Mouse (Mus musculus): ENCODE results near the gene Hdac11.
"Not testable (repeated sequence)": the region's sequence is repeated elsewhere in the genome, so short reads cannot be mapped to it uniquely, and the experiment has no call there.

The Hdac11 gene

DNA sequence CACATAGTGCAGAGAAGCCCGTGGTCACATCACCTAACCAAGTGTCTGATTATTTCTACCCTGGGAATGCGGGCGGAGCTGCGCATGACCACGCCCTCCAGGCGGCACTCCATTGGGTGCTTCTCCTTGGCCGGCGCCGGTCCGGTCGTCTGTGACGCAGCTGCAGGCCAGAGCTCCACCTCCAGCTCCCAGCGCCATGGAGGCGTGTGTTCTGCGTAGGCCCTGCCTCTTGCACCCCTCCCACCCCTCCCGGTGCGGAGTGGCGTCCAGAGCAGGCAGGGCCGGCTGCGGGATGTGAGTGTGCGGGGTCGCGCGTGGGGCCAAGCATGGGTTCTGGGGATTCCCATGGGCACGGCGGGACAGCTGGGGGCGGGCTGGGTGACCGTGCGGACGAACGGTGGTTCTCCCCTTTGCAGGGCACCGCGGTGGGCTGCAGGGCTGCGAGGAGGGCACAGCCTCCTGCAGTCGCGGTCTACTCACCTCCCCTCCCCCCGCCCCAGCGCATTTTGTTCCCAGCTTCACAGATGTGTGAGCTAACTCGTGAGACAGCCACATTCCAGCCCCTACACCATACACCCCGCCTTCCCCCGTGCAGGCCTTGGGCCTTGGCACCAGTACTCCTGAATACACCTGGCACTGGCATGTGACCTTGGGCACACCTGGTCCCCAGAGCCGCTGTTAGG lies at the start of gene Hdac11:
Gene Hdac11, plus strand, starts transcription at position 112 of the 683 bp plus-strand sequence.
- DNase-seq: peak; percentile 99

DNA sequence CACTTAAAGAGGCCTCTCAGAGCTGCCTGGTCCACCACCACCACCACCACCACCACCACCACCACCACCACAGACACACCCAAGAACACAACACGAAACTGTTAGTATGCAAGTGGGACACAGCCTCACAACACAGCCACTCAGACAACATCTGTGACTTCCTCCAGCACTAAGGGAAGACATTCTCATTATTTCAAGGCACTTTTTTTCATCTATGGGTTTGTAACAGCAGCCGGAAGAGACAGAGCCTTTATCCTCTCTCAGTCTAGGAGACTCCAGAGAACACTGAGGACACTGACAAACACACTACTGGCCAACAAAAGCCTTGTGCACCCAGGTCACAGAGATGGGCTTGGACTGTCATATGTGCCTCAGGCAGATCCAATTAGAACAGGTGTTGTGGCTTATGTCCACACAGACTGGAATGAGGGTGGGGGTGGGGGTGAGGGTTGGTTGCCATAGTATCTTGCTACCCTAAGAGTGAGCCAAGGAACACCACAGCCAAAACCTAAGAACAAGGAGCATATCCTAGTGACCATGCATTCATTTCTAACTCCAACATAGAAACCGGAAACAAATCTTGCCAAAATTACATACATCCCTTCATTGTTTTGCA lies 48.1 kb upstream of the Hdac11 start:
- DNase-seq: no peak

DNA sequence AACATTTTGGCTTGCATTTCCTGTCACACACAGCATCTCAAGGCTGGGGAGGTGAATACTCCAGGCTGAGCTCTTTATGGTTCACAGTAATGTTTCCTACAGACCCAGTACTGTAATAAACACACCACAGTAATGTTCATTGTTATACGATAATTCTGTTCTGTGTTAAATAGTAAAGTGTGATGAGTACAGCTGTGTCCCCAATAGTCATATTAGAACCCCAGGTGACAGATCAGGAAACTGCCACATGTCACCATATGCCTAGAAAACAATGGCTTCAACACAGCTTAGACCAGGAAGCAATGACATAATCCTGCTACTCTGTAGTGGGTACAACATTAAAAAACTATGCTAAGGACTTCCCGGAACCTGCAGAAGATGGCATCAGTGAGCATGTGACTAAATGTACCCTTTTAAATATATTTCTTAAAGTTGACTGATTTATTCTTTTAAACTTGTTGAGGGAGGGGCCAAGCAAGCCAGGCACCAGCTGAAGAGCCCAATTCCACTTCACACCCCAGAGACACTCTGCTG lies 47.5 kb upstream of the Hdac11 start:
- no peak for DNase-seq

DNA sequence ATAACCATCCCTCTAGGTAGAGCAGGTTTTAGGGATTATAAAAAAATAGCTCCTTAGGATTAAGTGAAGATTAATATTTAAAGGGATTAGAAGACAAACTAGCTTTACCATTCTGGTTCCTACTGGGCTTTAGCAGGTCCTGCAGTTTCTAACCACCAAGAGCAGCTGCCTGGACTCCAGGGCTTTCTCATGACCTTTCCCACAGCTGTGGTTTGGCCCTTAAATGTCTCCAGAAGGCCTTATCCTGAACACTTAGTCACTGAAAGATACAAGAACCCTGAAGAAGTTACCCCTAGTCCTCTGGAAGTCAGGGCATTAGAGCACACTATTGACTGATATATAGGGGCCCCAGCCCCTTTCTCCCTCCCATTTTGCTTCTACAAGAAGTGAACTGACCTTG lies 47.0 kb upstream of the Hdac11 start:
- peak; percentile 92 for DNase-seq

DNA sequence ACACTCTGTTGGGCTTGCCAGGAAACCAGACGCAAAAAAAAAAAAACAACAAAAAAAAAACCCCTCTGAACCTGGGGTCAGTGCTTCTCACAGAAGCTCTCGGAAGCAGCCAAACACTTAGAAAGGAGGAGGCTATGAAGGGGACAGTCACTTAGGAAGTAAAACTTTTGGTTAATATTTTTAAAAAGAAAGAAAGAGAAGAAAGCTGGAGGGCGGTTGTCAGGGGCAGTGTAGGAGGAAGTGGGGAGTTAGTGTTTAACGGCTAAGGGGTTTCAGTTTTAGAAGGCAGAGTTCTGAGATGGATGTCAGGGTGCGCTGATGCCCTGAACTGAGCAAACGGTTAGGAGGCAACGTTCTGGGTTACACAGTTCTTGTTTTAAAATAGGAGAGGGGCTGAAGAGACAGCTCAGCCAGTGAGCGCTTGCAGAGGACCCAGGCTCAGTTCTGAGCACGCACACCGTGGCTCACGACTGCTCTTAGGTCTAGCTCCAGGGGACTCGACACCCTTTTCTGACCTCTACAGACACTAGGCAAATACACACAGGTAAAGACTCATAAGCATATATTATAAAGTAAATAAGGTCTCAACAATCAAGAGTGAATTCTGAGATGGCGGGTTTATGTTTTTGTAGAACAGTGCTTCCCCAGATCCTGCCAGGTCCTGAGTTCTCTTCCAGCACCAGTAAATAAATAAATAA lies 46.0 kb upstream of the Hdac11 start:
- DNase-seq: no peak

DNA sequence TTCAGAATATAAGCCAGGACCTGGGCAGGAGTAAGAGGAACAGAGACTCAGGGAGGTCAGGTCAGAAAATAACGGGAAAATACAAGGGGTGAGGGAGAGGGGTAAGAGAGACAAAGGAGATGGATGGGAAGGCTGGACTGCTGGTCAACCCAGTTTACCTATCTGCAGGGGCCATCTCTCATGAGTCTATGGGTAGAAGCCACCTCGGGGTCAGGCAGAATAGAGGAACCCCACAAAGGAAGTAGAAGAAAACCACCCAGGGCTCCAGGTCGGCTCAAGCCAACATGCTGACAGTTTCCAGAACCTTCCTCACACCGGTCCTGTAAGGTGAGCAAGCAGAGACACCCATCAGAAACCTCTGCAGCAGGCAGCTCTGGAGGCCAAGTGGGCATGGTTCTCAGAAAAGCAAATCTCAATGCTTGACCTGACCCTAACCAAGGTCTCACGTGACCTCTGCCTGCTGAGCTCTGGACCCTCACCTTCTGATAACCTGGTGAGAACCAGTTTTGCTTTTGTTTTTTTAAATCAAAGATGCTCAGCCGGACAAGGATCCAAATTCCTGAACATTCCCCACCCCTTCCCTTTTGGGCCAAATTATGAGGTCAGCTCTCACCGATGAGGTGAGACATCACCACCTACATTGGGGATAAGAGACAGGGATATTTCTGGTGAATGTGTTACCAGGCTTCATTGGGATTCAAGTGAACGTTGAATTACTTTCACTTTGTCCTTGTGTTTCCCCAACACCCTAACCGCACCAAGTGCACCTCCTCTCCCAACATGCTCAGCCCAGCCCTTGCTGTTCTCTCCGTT lies 45.1 kb upstream of the Hdac11 start:
- DNase-seq: no peak

DNA sequence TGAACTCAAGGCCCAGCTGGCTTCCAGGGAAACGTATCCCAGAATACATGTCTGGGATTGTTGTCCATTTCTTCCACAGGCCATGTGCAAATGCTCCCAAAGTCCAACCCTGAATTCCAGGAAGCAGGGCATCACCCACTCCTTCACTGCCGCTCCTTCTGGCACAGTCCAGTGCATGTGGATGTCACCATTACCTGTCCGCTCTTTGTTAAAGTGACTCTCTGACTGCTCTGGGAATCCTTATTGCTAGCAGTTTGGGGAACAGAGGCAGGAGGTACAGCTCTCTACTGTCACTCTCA lies 44.6 kb upstream of the Hdac11 start:
- no peak for DNase-seq

DNA sequence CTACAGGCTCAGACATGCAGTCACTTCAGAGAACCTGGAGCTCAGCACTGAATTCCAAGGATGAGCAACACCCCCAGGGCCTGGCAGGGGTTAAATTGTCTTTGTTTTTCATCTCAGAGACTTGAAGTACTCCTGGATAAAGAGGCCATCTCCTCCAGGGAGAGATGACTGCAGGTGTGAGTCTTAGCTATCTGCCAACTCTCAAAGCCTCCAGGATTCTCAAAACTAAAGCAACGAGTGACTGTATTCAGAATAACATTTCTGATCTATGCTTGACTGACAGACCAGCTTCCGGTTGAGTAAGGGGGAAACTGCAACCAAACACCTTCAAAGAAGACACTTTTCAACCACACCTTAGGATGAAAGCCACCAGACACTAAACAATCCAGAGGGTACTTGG lies 41.7 kb upstream of the Hdac11 start:
- DNase-seq: no peak

DNA sequence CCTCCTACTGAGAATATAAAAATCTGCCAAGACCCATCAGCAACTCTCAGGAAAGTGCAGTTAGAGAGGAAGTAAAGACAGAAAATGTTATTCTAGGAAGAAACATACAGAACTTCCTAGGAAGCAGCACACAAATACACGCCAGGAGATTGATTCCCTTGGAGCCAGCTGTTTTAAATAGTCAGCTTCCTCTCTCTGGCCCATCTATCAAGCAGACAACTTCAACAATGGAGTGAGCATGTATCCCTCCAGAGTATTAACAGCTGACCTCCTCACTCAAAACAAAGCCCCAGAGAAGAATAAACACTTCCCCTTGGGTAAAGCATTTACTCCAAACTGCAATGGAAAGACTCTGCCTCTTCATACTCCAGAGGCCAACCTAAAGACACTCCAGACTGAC lies 41.3 kb upstream of the Hdac11 start:
- DNase-seq: no peak

DNA sequence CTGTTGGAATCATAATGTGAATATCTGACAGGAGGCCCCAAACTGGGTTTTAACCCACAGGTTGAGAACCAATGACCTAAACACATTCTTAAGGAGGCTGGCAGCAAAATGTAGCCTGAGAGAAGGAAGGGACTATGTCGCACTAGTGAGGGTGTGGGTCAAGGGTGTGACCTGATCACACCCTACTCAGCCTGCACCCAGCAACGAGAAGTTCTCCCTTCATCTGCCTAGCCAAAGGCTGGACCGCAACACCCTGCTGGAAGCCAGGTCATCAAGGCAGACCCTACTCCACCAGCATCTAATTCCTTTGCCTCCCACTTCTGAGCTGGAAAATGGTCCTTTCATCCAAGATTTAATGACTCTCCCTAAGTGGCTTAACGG lies 40.6 kb upstream of the Hdac11 start:
- no peak for DNase-seq

DNA sequence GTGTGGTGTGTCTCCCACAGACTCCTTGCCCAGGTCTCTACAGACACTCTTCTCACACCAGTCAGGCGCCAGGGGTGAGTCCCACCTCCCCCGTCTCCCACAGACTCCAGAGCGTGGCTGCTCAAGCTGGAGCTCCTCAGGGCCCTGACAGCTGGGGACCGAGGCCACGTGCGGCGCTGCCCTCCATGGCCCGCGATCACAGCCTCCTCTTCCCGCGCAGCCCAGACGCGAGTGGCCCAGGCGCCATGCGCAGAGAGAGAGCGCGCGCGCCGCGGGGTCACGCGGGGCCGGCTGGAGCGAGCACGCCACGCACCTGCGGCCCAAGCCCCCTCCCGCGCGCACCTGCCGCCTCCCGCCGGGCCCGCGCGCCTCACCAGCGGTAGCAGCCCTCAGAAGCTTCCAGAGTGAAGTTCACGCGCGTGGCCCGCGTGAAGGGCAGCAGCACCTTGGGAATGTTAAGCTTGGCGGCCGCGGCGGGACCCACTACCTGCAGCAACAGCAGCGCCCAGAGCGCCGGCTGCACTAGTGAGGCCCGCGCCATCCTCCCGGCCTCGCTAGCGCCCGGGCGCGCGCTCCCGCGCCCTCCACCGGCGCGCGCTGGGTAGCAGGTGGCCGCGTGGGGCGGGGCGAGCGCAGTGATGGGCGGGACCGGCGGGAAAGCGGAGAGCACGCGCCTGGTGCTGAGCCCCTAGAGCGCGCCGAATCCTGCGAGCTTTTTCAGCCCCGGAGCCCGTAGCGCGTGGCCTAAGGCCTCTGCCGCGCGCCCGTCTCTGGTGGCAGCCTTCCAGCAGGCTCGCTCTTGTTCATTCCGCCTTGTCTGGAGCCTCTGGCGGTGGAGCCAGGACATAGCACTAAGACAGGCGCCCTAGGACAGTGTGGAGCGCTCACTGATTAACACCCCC lies 40.0 kb upstream of the Hdac11 start, which contains the start of gene Nup210:
Gene Nup210, minus strand, starts transcription at position 586 of the 902 bp plus-strand sequence.
- DNase-seq: peak; percentile 99

DNA sequence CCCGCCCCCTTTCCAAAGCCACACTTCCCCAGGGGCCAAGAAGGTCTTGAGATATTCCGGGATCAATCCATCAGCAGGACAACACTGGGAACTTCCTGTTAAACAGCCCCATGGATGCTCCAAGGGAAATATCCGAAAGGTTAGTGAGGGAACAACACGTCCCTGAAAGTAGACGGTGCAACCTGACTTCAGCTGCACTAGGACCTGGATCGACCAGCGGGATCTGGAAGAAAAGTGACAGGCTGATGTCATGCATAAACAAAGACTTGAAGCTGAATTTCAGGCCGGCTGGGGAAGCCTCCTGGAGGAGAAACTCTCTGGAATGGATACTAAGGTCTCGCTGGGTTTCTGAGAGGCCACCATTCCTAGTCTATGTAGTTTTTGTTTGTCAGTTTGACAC lies 39.3 kb upstream of the Hdac11 start:
- no peak for DNase-seq

DNA sequence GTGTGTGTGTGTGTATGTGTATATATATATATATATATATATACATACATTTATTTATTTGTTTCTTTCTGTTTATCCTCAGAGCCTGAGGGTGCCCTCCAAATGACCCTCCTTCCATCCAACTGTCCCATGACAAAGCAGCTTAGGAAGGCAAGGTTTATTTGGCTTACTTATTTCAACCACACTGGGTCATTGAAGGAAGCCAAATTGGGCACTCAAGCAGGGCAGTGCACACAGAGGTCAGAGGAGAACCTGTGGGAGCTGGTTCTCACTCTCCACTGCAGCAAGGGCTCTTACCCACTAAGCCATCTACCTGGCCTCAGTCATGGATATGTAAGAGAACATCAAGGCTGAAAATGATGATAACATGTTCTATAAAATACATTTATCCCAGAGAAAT lies 37.9 kb upstream of the Hdac11 start:
- no peak for DNase-seq

DNA sequence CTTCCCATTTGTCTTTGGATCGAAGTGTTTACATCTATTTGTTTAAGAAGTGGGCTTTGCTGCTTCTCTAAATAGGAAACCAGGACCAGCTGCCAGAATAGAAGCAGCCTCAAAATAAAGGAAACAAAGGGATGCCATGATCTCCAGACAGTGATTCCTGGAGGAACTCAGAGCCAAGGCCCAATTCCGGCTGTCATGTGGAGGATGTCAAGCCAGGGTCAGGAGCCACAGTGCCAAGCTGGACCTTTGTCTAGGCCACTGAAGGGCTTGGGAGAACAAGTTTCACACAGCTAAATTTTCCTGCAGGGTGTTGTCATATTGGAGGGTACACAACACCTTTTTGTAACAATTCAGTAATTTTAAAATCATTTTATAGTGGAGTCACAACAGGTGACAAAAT lies 36.3 kb upstream of the Hdac11 start:
- no peak for DNase-seq

DNA sequence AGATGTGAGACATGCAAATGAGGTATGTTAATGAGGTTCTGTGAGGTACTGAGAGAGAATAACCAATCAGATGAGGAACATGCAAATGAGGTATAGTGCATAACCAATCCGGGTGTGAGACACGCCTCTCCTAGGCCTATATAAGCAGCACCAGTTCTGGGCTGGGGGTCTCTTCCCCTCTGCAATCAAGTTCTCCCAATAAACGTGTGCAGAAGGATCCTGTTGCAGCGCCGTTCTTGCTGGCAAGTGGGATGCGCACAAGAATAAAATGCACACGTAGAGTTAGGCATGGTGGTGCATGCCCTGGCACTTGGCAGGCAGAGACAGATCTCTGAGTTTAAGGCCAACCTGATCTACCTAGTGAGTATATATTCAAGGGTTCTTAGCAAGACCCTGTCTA lies 35.4 kb upstream of the Hdac11 start:
- not testable (repeated sequence) for DNase-seq

DNA sequence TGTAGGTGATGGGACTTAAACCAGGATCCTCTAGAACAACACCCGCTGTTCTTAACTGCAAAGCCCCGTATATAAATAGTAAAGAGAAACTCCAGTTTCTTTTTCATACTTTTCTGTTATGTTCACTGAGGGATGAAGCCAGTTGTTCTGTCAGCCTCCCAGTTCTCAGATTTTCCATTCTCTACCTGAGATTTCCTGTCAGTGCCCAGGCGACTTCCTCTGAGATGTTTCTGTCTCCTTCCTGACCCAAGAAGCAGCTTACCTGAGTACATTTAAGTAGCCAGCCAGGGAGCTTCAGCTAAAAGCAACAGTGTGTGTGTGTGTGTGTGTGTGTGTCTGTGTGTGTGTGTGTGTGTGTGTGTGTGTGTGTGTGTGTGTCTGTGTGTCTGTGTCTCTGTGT lies 33.0 kb upstream of the Hdac11 start:
- no peak for DNase-seq

DNA sequence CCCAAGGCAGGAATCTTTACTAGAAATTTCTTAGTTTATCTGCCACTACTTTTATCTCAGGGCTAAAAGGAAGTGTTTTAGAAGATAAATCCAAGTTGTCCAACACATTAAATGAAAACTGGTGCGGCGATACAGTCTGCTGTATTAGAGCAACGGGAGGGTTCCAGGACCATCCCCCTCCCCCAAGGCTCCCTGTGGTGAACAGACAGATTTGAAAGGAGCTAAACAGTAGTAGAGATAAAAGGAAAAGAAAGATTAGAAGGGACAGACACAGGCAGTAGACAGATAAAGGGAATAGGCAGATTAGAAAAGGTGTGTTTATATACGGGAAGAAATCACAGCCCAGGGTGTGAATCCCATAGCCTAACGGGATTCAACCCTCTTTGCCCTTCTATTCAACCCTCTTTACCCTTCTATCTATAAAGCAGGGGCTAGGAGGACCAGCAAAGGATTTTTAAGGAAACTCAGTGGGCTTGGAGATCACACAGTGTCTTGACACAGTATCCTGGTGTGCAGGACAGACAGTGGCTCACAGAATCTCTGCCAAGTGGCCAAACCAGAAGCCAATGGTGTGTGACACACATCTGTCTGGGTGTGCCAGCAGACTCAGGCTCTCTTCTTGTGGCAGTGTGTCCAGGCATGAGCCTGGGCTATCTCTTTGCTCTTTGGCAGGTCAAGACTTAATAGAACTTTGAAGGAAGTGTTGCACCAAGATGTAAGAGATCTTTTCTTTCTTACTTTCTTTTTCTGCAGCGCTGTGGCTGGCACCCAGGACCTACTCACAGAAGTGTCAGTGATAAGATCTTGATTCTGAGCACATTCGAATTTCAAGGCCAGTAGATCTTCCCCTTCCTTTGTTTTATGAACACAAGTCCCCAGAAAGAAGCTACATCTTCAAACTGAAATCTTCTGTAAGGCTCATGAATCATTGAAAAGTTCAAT lies 31.9 kb upstream of the Hdac11 start:
- DNase-seq: peak; percentile 71

DNA sequence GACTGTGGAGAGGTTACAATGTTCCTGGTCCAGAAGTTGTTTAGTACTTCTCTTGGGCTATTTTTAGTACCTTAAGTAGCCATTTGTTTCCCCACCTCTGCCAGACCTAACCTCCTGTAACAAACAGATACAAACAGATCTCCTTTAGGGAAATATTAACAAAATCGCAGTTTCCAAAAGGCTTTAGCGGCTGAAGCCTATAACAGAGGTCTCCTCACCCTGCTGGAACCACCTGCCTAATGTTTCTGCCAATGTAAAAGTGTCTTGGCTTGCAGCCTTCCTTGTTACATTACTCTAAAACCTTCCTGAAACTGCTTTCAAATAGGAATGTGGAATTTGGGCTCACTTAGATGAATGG lies 31.3 kb upstream of the Hdac11 start:
- DNase-seq: no peak

DNA sequence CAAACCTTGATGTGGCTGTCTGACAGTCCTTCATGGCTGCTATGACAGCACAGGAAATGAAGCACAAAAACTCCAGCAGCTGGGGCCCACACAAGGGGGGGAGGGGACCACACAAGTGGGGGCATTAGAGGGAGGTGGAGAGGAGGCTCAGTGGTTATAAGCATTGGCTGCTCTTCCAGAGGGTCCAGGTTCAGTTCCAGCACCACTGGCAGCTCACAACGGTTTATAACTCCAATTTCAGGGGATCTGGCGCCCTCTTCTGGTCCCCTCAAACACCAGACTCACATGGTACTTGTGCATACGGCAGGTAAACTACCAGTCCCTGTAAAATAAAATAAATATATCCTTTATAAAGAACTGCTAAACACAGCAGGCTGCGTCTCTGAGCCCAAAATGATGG lies 27.5 kb upstream of the Hdac11 start:
- DNase-seq: no peak

DNA sequence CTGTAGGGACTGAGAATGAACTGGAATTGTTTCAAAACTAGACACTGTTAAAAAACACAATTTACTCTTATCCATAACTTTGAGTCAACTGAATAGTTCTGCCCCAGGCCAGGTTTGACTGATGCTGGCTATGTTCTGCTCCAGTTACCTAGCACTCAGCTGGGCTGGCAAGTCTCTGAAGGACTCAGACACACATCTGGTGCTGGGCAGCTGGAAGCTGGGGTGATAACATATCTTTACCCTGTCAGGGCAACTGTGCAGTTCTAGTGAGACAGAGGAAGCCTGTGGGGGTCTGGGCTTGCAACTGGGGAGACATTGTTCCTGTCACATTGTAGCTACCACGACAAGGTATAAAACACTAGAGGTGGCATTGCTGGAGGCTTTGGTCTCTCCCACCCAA lies 25.6 kb upstream of the Hdac11 start:
- no peak for DNase-seq

DNA sequence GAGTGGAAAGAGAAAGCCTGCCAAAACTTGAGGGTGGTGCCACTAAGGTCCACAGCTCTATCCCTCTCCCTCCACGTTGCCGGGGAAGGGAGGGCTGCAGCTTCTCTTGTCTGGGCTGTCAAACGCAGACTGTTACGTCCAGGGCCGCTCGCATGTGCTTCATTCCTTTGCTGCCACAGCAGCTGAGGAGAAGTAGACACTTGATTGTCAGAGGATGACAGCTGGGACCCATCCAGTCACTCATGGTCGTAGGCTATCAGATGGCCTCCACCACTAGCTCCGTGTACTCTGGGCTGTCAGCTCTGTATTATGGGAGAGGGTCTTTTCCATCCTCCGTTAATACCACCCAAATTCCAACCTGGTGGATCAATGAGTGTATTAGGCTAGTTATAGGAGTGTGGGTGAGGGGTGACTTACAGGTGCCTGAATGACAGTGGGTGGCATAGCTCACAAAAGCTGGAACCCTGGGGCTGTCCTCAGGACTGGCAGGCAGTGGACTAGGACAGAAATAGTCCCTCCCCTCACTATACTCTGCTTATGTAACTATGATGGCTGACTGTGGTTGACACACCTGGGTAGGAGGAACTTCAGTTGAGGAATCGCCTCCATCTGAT lies 19.0 kb upstream of the Hdac11 start:
- no peak for DNase-seq

Data from heart, adult 11 months (tissue).